Mouse (Mus musculus) CH12.LX (cell line): ENCODE results near the gene Fn1. TPM values are rescaled to one million over a fixed set of nuclear protein-coding genes. Genes with fewer than 3 reads are reported as not detected.

Experiments
- DNase-seq: peaks from one replicate; pipeline ENCODE4 v3.0.0-alpha.2; 2013; ENCODE audit errors: extremely low read depth
- H3K27ac ChIP-seq: 2 replicates; pipeline ENCODE4 v1.5.1; 2012; ENCODE audit warnings: low read depth, mild to moderate bottlenecking, control low read depth, moderate library complexity; ENCODE audit not compliant: insufficient read depth
- H3K27me3 ChIP-seq: replicated peaks from 2 replicates; pipeline ENCODE3; 2012; ENCODE audit warnings: inconsistent platforms
- H3K36me3 ChIP-seq, 2 experiments: replicated peaks in 1 of 2; 2 replicates each; pipeline versions ENCODE3 to v1.6.1; 2012; ENCODE audit warnings: inconsistent platforms in 1 of 2, low read length in 1 of 2, mild to moderate bottlenecking in 1 of 2, mixed read lengths in 1 of 2, moderate library complexity in 1 of 2; ENCODE audit not compliant: control insufficient read depth in 1 of 2, insufficient read depth in 1 of 2
- H3K4me1 ChIP-seq, 2 experiments: 2 replicates each; pipeline ENCODE4 v1.6.1; 2012; ENCODE audit warnings: inconsistent platforms in 1 of 2, moderate library complexity in 1 of 2; ENCODE audit not compliant: insufficient read depth in 2 of 2, control insufficient read depth in 1 of 2
- H3K4me2 ChIP-seq: 2 replicates; pipeline ENCODE4 v1.6.1; 2012; ENCODE audit warnings: low read depth, mild to moderate bottlenecking, control low read depth; ENCODE audit not compliant: poor library complexity, insufficient read depth, severe bottlenecking
- H3K4me3 ChIP-seq, 3 experiments: fragments of 150-350 bp in 1 of 3; sonication (generic) in 1 of 3; replicated peaks in 1 of 3; 2 replicates each; pipeline versions ENCODE3 to v1.5.1; 2011 to 2012; ENCODE audit warnings: low read depth in 2 of 3, low read length in 2 of 3, mild to moderate bottlenecking in 2 of 3, moderate library complexity in 2 of 3, control low read depth in 1 of 3, improper control_type of control experiment in 1 of 3, inconsistent platforms in 1 of 3, mixed read lengths in 1 of 3; ENCODE audit not compliant: poor library complexity in 1 of 3
- H3K79me2 ChIP-seq: replicated peaks from 2 replicates; pipeline ENCODE4 v1.6.1; 2012; ENCODE audit warnings: mild to moderate bottlenecking, moderate library complexity; ENCODE audit not compliant: control insufficient read depth, poor library complexity, insufficient read depth, severe bottlenecking; ENCODE audit errors: extremely low read depth
- H3K9ac ChIP-seq: 2 replicates; pipeline ENCODE4 v1.6.1; 2012; ENCODE audit warnings: low read depth, mild to moderate bottlenecking, control low read depth, moderate library complexity; ENCODE audit not compliant: insufficient read depth
- H3K9me3 ChIP-seq: replicated peaks from 2 replicates; pipeline ENCODE3; 2012; ENCODE audit warnings: low read length, inconsistent platforms, mixed read lengths
- BHLHE40 ChIP-seq: IDR thresholded peaks from 2 replicates; pipeline ENCODE4 v1.6.1; 2011; ENCODE audit warnings: mild to moderate bottlenecking, low read depth, low read length, improper control_type of control experiment
- CHD1 ChIP-seq: IDR thresholded peaks from 2 replicates; pipeline ENCODE4 v1.6.1; 2012; ENCODE audit warnings: low read depth, low read length, improper control_type of control experiment, inconsistent platforms
- CHD2 ChIP-seq: IDR thresholded peaks from 2 replicates; pipeline ENCODE4 v1.6.1; 2011; ENCODE audit warnings: low read length, improper control_type of control experiment
- E2F4 ChIP-seq: IDR thresholded peaks from 2 replicates; pipeline ENCODE4 v1.6.1; 2011; ENCODE audit warnings: low read depth, low read length, improper control_type of control experiment; ENCODE audit not compliant: insufficient replicate concordance
- GABPA ChIP-seq: IDR thresholded peaks from 2 replicates; pipeline ENCODE4 v1.6.1; 2012; ENCODE audit warnings: low read depth, low read length, improper control_type of control experiment, inconsistent platforms; ENCODE audit not compliant: insufficient replicate concordance
- JUN ChIP-seq: IDR thresholded peaks from 2 replicates; pipeline ENCODE4 v1.6.1; 2011; ENCODE audit warnings: low read depth, mild to moderate bottlenecking, low read length, improper control_type of control experiment, moderate library complexity; ENCODE audit not compliant: insufficient read depth
- JUND ChIP-seq: conservative IDR thresholded peaks from 2 replicates; pipeline ENCODE4 v1.6.1; 2011; ENCODE audit warnings: low read depth, low read length, improper control_type of control experiment
- KAT2A ChIP-seq: IDR thresholded peaks from 2 replicates; pipeline ENCODE4 v1.6.1; 2012; ENCODE audit warnings: low read length, improper control_type of control experiment, inconsistent platforms; ENCODE audit not compliant: insufficient replicate concordance
- MAZ ChIP-seq: IDR thresholded peaks from 2 replicates; pipeline ENCODE4 v1.6.1; 2012; ENCODE audit warnings: low read depth, mild to moderate bottlenecking, inconsistent platforms, low read length, improper control_type of control experiment, moderate library complexity
- MYC ChIP-seq: IDR thresholded peaks from 2 replicates; pipeline ENCODE4 v1.6.1; 2011; ENCODE audit warnings: low read depth, mild to moderate bottlenecking, improper control_type of control experiment, low read length
- NELFE ChIP-seq: IDR thresholded peaks from 2 replicates; pipeline ENCODE4 v1.6.1; 2011; ENCODE audit warnings: low read depth, low read length, improper control_type of control experiment
- NRF1 ChIP-seq: IDR thresholded peaks from 2 replicates; pipeline ENCODE4 v1.6.1; 2014; ENCODE audit warnings: low read depth, mild to moderate bottlenecking, inconsistent platforms, low read length, improper control_type of control experiment, moderate library complexity
- POLR2AphosphoS2 ChIP-seq: IDR thresholded peaks from 2 replicates; pipeline ENCODE4 v1.6.1; 2011; ENCODE audit warnings: low read depth, low read length, improper control_type of control experiment
- RAD21 ChIP-seq: IDR thresholded peaks from 2 replicates; pipeline ENCODE4 v1.6.1; 2011; ENCODE audit warnings: low read depth, mild to moderate bottlenecking, low read length, improper control_type of control experiment, moderate library complexity
- RCOR1 ChIP-seq: conservative IDR thresholded peaks from 2 replicates; pipeline ENCODE4 v1.6.1; 2012; ENCODE audit warnings: low read depth, mild to moderate bottlenecking, inconsistent platforms, low read length, improper control_type of control experiment
- SMC3 ChIP-seq: IDR thresholded peaks from 2 replicates; pipeline ENCODE4 v1.6.1; 2011; ENCODE audit warnings: low read depth, low read length, improper control_type of control experiment
- TBP ChIP-seq: conservative IDR thresholded peaks from 2 replicates; pipeline ENCODE4 v1.6.1; 2011; ENCODE audit warnings: low read depth, low read length, improper control_type of control experiment
- TCF12 ChIP-seq: IDR thresholded peaks from 2 replicates; pipeline ENCODE4 v1.6.1; 2014; ENCODE audit warnings: low read depth, mild to moderate bottlenecking, inconsistent platforms, low read length, improper control_type of control experiment
- ZMIZ1 ChIP-seq: IDR thresholded peaks from 2 replicates; pipeline ENCODE4 v1.6.1; 2012; ENCODE audit warnings: low read depth, mild to moderate bottlenecking, inconsistent platforms, low read length, improper control_type of control experiment
- dilution Hi-C: fragments of 300-500 bp; cut with MboI; formaldehyde crosslinking; loops from 2 replicates; pipeline ENCODE4 v1.14.3; 2020; ENCODE audit warnings: low sequenced_read_pairs; ENCODE audit not compliant: extremely low pct_unique_long_range_greater_than_20kb, extremely low pct_ligation_motif_present
- in situ Hi-C: fragments of 300-500 bp; cut with MboI; formaldehyde crosslinking; loops from 3 replicates; pipeline ENCODE4 v1.14.3; 2019; ENCODE audit warnings: low sequenced_read_pairs, low pct_ligation_motif_present, low pct_unique_long_range_greater_than_20kb, mixed read lengths
- polyA plus RNA-seq: library from polyadenylated mRNA; unstranded; fragments of >175 nt; gene quantifications from 2 replicates; pipeline ENCODE4 v1.2.1, GENCODE M21; 2012; ENCODE audit warnings: low read depth; ENCODE audit not compliant: insufficient read length
- total RNA-seq, 2 experiments: library from RNA; depleted of rRNA; stranded (reverse); fragments of 300-350 nt in 1 of 2; fragments of >200 nt in 1 of 2; gene quantifications; 2 replicates each; pipeline ENCODE4 v1.2.3; 2012 to 2014

The Fn1 gene
- total and polyA plus RNA-seq, 3 experiments = 0.17 to 0.20 TPM; not detected in 1

- no peak overlapping the region for H3K9ac ChIP-seq
- no peak overlapping the region for H3K4me2 ChIP-seq
- in situ Hi-C loops = no loop called here
- TF ChIP-seq ZMIZ1 = no peak
- no peak for TF ChIP-seq SMC3
- no peak for TF ChIP-seq MYC
- no peak for TF ChIP-seq JUN
- TF ChIP-seq MAZ = no peak
- no peak for TF ChIP-seq TBP
- TF ChIP-seq GABPA = no peak
- no peak for TF ChIP-seq RCOR1
- no peak for TF ChIP-seq JUND
- no peak for TF ChIP-seq RAD21
- TF ChIP-seq CHD2 = no peak
- no peak for TF ChIP-seq POLR2AphosphoS2
- TF ChIP-seq NELFE = no peak
- no peak for TF ChIP-seq BHLHE40
- TF ChIP-seq TCF12 = no peak
- TF ChIP-seq, all 38 proteins: peak for 0
- Histone ChIP-seq H3K4me3 (no peak overlapping the region), H3K27me3 (peaks cover 15% of the 10 kb centered on the region), H3K9me3 (peaks cover 12% of the 10 kb centered on the region), H3K4me1 (peaks cover 0 to 10% of the 10 kb centered on the region in 2 experiments; a peak in 2 of 4 replicates), H3K27ac (no peak overlapping the region), H3K36me3 (no peaks in the 10 kb centered on the region), H3K79me2 (no peaks in the 10 kb centered on the region)
- no peak for DNase-seq
- dilution Hi-C loops = no loop called here
Observed at GRCm38 (mm10) chr1:71593184-71593583, 59.8 kb downstream of the Fn1 start.

DNA sequence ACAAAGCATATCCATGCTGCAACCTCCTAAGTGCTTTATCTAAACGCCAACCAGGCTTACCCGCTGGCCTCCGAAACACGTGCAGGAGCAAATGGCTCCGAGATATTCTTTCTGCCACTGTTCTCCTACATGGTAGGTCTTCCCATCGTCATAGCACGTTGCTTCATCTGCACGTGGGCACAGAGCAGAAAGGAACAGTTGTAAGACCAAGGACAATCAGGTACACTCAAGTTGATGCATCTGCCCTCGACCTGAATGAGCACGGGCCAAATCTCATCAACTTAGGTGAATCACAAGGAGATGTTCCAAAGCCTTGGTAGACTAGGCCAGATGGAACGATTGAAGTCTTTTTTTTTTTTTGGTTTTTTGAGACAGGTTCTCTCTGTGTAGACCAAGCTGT lies 63.0 kb downstream of the Fn1 start:
- Histone ChIP-seq H3K9ac (no peak overlapping the region), H3K79me2 (no peaks in the 10 kb centered on the region), H3K4me1 (peaks cover 0 to 10% of the 10 kb centered on the region in 2 experiments; a peak in 2 of 4 replicates), H3K4me3 (no peak overlapping the region), H3K4me2 (no peak overlapping the region), H3K27ac (no peak overlapping the region), H3K27me3 (peaks cover 9% of the 10 kb centered on the region), H3K36me3 (no peaks in the 10 kb centered on the region), H3K9me3 (peaks cover 12% of the 10 kb centered on the region)
- dilution Hi-C loops (no loop called here), in situ Hi-C loops (no loop called here)
- no peak for DNase-seq
- TF ChIP-seq E2F4 (no peak), BHLHE40 (no peak), NRF1 (no peak), JUND (no peak), KAT2A (no peak), CHD1 (no peak)
